Mouse (Mus musculus) urinary bladder, postnatal 10 days (tissue): Measurements from ENCODE around the gene Srsf5.
"Not testable (repeated sequence)": the region's sequence is repeated elsewhere in the genome, so short reads cannot be mapped to it uniquely, and the experiment has no call there.

Source experiments
- DNase-seq: peaks from one replicate; pipeline ENCODE4 v3.0.0; 2022; ENCODE audit warnings: low spot score

Srsf5 gene

GRCm38 (mm10) chr12:80949603-80950002, 4.3 kb downstream of the Srsf5 start:
- not testable (repeated sequence) for DNase-seq

DNA sequence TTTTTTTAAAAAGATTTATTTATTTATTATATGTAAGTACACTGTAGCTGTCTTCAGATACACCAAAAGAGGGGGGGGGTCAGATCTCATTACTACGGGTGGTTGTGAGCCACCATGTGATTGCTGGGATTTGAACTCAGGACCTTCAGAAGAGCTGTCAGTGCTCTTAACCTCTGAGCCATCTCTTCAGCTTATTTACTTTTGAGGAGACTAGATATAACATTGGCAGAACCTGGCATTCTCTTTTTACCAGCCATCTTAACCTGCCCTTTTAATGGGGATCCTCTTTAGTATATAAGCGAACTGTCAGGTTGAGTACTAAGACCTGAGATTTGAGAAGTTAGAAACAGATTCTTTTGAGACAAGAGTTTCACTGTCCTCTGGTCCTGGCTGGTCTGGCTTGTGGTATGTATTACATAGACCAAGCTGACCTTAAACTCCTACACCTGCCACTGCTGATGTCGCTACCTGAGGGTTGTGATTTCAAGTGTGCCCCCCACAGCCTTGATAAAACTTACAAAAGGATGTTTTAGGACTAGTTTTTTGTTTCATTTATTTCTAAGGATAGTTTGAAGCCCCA, 6.4 kb downstream of the Srsf5 start:
- no peak for DNase-seq

DNA sequence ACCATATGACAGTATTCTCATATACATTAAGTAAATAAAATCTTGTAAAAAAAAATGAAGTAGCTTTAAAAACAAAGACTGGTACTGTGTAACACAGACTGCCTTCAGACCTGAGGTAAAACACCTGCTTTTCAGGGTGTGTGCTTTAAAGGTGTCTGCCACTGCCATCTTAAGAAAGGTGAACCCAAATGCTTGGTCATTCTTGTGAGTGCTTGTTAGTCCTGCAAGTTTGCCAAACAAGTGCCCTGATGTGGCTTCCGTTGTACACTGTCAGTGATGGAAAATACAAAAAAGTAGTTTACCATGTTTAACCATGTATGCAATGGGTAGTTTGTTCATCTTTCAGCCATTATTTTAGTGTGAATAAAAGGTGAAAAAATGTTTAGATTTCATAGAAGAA, 7.2 kb downstream of the Srsf5 start:
- DNase-seq: no peak

GRCm38 (mm10) chr12:80956039-80956438, 10.7 kb downstream of the Srsf5 start:
- no peak for DNase-seq

DNA sequence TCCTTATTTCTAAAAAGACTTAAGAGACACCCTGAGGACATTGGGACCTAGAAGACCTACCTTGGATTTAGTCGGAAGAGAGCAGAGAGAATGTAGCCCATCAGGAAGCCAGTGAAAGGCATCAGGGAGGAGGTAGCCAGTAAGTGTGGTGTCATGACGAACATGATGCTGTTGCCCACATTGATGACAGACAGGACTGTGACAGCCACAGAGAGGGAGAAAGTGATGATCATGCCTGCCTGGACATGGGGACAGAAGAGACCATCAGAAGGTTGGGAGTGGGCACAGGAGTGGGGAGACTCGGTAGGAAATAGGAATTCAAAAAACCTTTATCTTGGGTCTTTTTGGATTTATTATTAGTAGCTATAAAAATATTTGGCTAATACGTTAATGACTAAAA, 12.7 kb downstream of the Srsf5 start:
- no peak for DNase-seq

DNA sequence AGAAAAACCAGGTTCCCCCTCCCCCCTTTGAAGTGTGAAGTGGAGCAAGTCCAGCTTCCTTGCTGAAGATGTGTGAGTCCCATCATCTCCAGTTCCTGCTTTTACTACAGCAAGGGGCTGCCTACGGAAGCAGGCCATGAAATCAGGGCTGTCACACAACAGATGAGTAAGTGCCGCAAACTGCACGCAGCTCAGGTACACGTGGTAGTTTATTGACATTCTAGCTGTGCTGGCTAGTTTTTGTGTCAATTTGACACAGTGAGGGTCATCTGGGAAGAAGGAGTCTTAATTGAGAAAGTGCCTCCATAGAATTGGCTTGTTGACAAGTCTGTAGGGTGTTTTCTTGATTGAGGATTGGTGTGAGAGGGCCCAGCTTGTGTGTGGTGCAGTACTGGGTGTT, 17.3 kb downstream of the Srsf5 start:
- no peak for DNase-seq

DNA sequence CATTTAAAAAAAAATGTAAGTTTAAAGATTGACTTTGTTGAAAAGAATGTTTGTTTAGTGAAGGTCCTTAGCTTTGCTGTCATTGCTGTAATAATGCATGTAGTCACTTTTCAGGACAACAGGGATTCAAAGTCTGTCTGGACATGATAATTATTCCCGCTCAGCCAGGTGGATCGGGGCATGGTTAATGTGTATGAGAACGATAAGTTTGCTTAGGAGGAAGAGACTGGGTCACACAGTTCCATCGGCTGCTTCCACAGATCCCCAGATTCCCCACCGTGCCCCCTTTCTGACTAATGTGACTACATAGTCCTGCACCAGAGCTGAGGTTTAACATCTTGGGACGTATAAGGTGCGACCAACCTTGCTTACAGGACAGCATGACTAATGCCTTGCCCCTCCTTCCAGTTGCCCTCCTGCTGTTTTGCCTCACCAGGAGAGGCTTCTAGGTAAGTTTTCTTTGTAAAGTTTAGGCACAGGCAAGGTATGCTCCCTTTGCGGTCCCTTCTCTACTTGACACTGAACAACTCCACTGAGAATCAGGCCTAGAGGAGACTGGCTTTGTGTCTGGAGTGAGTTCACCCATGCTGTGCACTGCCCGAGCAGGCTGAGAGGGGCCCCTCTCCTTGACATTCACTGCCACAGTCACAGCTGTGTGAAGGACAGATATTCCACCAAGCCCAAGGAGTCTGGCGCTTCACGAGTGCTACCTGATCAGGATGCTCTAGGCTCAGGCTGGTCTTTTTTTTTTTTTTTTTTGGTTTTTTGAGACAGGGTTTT, 20.9 kb downstream of the Srsf5 start:
- DNase-seq: no peak

DNA sequence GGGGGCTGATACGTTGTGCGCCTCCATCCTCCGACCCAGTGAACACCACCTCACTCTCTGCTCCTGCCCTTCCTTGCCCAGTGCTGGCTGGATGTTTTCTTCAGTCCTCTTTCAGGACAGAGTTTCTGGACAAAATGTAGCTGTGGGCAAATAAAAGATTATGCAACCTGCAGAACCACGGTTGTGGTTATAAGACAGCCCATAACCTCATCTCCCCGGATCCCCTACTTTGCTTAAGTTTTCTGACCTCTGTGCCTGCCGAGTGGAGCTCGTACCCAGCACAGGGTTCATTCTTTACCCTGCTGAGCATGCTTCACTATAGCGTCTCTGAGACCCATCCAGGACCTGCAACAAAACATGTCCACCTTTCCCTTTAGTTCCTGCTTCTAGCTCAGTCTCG, 22.6 kb downstream of the Srsf5 start:
- DNase-seq: no peak

- DNase-seq: no peak
Observed at GRCm38 (mm10) chr12:80968605-80969004, 23.3 kb downstream of the Srsf5 start, which contains the start of gene Slc10a1. Gene Slc10a1 (minus strand): TSS chr12:80968705.

DNA sequence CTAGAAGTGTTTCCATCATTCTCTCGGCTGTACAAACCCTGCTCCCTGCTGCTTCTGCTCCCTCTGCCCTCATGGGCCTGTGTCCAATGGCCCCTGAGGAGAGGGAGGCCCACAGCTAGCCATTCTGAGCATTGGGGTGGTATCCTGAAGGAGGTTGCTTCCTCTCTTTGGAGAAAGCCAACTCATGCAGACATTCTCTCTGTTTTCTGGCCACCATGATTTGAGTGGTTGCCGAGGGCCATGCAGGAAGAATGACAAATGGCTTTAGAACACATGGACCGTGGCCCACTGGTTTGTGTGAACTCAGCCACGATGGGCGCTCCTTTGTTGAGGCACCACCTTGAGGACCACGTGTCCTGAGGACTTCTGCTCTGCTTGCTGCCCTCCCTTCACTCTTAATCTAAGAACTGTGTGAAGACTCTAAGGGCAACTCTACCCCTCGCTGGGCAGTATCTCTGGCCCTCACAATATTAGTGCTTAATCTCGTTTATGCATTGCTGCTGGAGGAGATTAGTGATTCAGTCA, 24.9 kb downstream of the Srsf5 start:
- DNase-seq: no peak

- DNase-seq: no peak
Observed at GRCm38 (mm10) chr12:80971756-80972155, 26.5 kb downstream of the Srsf5 start.

GRCm38 (mm10) chr12:80975939-80976671, 30.8 kb downstream of the Srsf5 start:
- no peak for DNase-seq

GRCm38 (mm10) chr12:80982326-80982725, 37.0 kb downstream of the Srsf5 start:
- DNase-seq: no peak

DNA sequence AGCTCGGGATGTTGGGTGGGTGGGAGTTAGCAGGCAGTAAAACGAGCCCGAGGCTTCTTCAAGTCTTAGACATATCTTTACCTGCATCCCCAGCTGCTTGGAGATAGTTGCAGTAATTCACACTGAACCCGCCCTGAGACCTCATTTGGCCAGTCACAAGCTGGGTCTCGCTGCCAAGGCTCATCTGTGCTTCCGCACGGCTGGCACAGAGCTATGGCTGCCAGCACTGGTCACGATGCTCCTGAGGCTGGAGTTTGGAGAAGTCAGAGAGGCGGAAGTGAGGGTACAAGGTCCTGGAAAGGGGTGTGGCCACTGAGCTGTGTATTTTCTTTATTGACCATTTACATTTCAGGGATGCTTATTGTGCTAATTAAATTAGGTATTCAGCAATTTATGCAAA, 38.4 kb downstream of the Srsf5 start:
- DNase-seq: no peak

- DNase-seq: no peak
Observed at GRCm38 (mm10) chr12:80986628-80987027, 41.3 kb downstream of the Srsf5 start.

DNA sequence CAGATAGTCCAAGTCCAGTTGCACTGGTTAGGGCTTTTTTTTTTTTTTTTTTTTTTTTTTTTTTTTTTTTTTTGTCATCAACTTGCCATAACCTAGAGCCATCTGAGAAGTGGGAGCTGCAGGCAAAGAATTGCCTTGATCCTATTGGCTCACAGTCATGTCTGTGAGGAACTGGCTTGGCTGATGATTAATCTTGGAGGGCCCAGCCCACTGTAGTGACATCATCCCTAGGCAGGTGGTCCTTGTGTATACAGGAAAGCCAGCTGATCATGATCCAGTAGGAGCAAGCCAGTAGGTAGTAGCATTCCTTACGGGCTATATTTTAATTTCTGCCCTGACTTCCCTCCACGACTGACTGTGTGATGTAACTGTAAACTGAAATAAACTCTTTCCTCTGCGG, 43.0 kb downstream of the Srsf5 start:
- no peak for DNase-seq

DNA sequence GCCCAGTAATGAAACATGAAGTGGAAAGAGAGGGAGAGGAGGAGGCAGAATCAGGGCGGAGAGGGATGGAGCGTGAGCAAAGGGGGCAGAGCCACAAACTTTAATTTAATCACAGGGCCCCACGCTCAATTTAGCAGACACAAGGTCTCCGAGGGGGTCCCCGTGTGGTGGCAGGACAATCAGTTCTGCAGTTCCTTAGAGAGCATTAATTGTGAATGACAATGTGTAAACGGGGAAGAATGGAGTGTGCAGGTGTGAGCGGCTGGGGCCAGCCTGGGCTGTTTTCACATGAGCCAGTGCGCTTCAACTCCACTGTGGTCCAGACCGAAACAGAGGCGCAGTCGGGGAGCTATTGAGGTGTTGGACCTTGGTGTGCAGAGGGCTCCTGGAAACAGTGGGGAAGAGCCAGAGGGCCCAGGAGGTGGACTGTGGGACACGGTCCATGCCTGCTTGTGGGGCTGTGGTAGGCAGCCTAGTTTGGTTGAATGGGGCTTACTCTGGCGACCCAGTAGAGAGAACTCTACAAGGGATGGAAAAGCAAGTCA, 45.7 kb downstream of the Srsf5 start:
- DNase-seq: no peak

DNA sequence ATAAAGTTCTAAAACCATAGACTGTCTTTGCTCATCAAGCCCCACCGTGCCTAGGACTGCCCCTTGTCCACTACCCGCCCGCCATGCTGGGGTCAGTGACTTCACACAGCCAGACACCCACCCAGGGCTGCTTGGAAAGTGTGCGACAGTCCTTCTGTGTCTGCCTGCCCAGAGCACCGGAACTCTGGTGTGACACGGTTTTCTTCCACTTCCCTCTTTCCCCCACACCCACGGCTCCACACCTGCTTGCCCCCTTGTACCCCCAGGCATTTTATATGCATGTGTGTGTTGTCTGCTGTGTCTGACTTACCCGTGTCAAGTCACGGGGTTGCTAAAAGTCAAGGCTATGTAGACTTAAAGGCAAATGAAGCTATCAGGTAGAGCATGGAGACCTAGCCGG, 46.5 kb downstream of the Srsf5 start:
- DNase-seq: no peak

DNA sequence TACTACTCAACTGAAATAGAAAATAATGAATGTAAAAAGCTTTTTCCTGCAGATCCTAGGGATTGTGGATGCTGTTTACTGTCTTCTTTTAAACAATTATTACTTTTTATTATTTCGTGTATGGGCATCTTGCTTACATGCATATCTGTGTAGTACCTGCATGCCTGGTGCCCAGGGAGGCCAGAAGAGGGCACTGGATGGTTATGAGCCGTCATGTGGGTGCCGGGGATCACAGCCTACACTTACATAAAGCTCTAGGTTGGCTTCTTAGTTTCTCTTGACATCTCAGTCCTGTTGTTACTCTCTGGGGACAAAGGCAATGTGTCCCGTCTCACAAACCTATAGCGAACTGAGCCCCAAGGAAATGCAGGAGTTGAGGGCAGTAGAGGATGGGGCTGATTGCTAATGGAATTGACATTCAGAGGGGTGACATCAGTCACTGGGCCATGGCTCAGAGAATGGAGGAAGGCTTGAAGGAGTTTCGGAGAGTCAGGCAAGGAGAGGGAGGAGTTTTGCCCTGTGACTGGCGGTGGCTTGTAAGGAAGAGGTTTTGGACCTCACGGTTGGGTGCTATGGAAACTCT, 47.3 kb downstream of the Srsf5 start:
- no peak for DNase-seq

- no peak for DNase-seq
Observed at GRCm38 (mm10) chr12:80993773-80994172, 48.5 kb downstream of the Srsf5 start.

DNA sequence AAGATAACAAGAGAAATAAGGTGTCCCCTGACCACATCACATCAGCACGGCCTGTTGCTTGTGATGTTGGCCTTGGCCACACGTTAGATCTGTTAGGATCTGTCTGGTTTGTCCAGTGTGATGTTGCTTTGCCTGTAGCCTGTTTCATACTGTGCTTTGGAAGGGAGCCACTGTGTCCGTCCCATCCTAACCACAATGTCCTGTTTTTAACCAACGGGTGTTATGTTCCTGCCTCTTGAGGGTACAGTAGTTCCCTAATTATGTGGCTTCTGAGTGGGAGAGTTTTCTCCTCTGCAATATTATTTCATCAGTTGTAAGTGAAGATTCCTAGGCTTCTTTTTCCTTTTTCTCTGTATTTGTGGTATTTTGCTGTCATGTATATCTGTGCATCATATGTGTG, 50.0 kb downstream of the Srsf5 start:
- no peak for DNase-seq

- DNase-seq: no peak
Observed at GRCm38 (mm10) chr12:80997652-80998051, 52.3 kb downstream of the Srsf5 start.
